In the genomic region with DNA sequence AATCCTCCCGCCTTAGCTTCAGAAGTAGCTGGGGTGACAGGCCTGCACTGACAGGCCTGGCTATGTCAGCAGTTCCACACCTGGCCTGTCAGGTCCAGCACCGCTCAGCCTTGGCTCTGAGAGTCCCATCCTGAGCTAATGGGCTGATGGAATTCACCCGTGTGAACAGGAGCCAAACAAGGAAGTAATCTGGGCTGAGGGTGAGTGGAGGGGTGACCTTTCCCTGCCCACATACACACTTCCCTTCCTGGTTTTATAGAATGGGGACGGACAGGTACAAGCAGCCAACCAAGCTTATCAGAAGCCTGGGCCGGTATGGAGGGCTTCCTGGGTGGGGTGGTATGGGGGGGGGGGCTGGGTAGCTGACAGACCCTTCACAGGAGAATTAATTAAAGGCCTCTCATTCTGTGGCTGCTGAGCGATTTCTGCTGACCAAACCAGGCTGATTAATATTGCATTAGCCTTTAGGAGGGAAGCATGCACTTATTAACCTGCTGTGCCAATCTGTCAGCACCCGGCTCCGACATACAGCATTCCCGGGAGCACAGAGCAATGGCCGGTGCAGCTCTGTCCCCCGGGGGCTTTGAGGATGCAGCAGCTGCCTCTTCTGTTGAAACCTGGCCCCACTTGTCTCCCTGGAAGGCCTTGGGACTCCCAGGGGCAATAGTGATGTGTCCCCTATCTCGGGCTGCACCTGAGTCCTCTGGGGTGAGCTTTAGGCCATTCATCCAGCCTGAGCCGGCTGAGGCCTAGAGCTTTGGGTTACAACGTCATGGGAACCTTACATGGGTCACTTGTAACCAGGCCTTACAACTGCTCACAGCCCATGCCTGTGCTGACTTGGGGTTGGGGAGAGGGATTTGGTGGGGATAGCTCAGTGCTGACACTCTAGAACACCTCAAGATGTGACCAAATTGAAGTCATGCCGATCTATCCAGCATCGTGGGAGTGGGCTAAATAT, we compare ENCODE assay signal across 15 mouse cellular contexts.
A peak's percentile ranks its signal among the peaks of the same experiment; 100 is the strongest.
DNase-seq lines count a peak whose midpoint lies in the region; ATAC-seq and TF ChIP-seq lines count a peak whose summit lies in the region.
"Had no signal": no experiment of that assay in that cellular context is flagged by ENCODE, and none has a peak within 500 bp of the region (broad histone marks: within the 10 kb centered on the region; RNA-seq: fewer than 3 reads in every experiment).

No protein-coding gene starts in this region.

- H3K9me3 ChIP-seq in midbrain, embryonic 12.5 days = no peaks in the 10 kb centered on the region
- no peaks in the 10 kb centered on the region for H3K9me3 ChIP-seq in midbrain, embryonic 16.5 days (replicated peaks; ENCODE audit: control insufficient read depth, low read length, poor library complexity, severe bottlenecking)
- H3K9me3 ChIP-seq in kidney, embryonic 15.5 days (replicated peaks) = no peaks in the 10 kb centered on the region
- 0 out of 2 replicates have a peak, but pooled peaks cover 2% of the 10 kb centered on the region for H3K9me3 ChIP-seq in neural tube, embryonic 13.5 days
- no peaks in the 10 kb centered on the region for H3K9me3 ChIP-seq in lung, postnatal 0 days (ENCODE audit: low read length)
- H3K9me3 ChIP-seq: heart, embryonic 10.5 days; hindbrain, embryonic 15.5 days; liver, embryonic 12.5 days had no signal

- peak; percentile 30 to 41 for DNase-seq in cerebellum, postnatal 25 days
- no peak for DNase-seq in cerebellum, adult 8-10 months
- no peak for DNase-seq in layer of hippocampus, postnatal 25 days (ENCODE audit: extremely low spot score in 1 of 2, low spot score in 1 of 2)
- no peak for DNase-seq in lung, postnatal 0 days (ENCODE audit: low spot score)
- DNase-seq: forebrain, postnatal 0 days; gastrocnemius, postnatal 10 days; layer of hippocampus, adult 9-11 months; thymus, postnatal 25 days had no signal

- no peak overlapping the region for H3K9ac ChIP-seq in midbrain, embryonic 12.5 days (replicated peaks)
- H3K9ac ChIP-seq in midbrain, embryonic 16.5 days (ENCODE audit: low read depth, low read length) = no peak overlapping the region
- no peak overlapping the region for H3K9ac ChIP-seq in kidney, embryonic 15.5 days
- H3K9ac ChIP-seq in neural tube, embryonic 13.5 days = no peak overlapping the region
- H3K9ac ChIP-seq in lung, postnatal 0 days (replicated peaks; ENCODE audit: low read depth) = no peak overlapping the region
- H3K9ac ChIP-seq: forebrain, postnatal 0 days; hindbrain, embryonic 15.5 days; liver, embryonic 12.5 days had no signal

- WGBS in midbrain, embryonic 12.5 days = 57% methylated on average over 16 of the region's 16 CpGs
- WGBS in midbrain, embryonic 16.5 days = 43% methylated on average over 16 of the region's 16 CpGs
- 43% methylated on average over 16 of the region's 16 CpGs for WGBS in kidney, embryonic 15.5 days
- WGBS in neural tube, embryonic 13.5 days = 38% methylated on average over 16 of the region's 16 CpGs
- WGBS in lung, postnatal 0 days = 61% methylated on average over 16 of the region's 16 CpGs

- H3K27me3 ChIP-seq in midbrain, embryonic 12.5 days = no peaks in the 10 kb centered on the region; the same call in 1 of the 2 replicates
- H3K27me3 ChIP-seq in midbrain, embryonic 16.5 days (ENCODE audit: control insufficient read depth, insufficient read depth, low read depth, low read length) = no peaks in the 10 kb centered on the region
- 0 out of 2 replicates have a peak, but pooled peaks cover 8% of the 10 kb centered on the region for H3K27me3 ChIP-seq in kidney, embryonic 15.5 days
- H3K27me3 ChIP-seq in neural tube, embryonic 13.5 days = peaks cover 14% of the 10 kb centered on the region
- H3K27me3 ChIP-seq in lung, postnatal 0 days (replicated peaks; ENCODE audit: insufficient read depth, low read length) = no peaks in the 10 kb centered on the region

- no peak for ATAC-seq in midbrain, embryonic 12.5 days (ENCODE audit: low FRiP score, low read depth)
- no peak for ATAC-seq in midbrain, embryonic 16.5 days
- ATAC-seq in kidney, embryonic 15.5 days (replicated peaks; ENCODE audit: low FRiP score) = peak; percentile 71
- ATAC-seq in neural tube, embryonic 13.5 days (ENCODE audit: low read depth) = peak; percentile 19; the same call in 1 of the 2 replicates
- ATAC-seq in lung, postnatal 0 days = no peak
- ATAC-seq: forebrain, postnatal 0 days; liver, embryonic 12.5 days had no signal

- H3K4me1 ChIP-seq in midbrain, embryonic 12.5 days = 0 out of 2 replicates have a peak, but pooled peaks cover 6% of the 10 kb centered on the region
- no peaks in the 10 kb centered on the region for H3K4me1 ChIP-seq in midbrain, embryonic 16.5 days (ENCODE audit: control insufficient read depth, insufficient read depth, low read length)
- peaks cover 38% of the 10 kb centered on the region for H3K4me1 ChIP-seq in kidney, embryonic 15.5 days
- H3K4me1 ChIP-seq in neural tube, embryonic 13.5 days (replicated peaks) = peaks cover 12% of the 10 kb centered on the region
- H3K4me1 ChIP-seq in lung, postnatal 0 days (ENCODE audit: insufficient read depth, low read depth, low read length) = no peaks in the 10 kb centered on the region
- H3K4me1 ChIP-seq: heart, embryonic 10.5 days; liver, embryonic 12.5 days had no signal

- H3K4me2 ChIP-seq in midbrain, embryonic 12.5 days (replicated peaks) = no peak overlapping the region
- no peak overlapping the region for H3K4me2 ChIP-seq in midbrain, embryonic 16.5 days (ENCODE audit: low read length)
- H3K4me2 ChIP-seq in kidney, embryonic 15.5 days = no peak overlapping the region
- H3K4me2 ChIP-seq in neural tube, embryonic 13.5 days = no peak overlapping the region
- no peak overlapping the region for H3K4me2 ChIP-seq in lung, postnatal 0 days (replicated peaks; ENCODE audit: low read depth, low read length)
- H3K4me2 ChIP-seq: hindbrain, embryonic 15.5 days; liver, embryonic 12.5 days had no signal

- TF ChIP-seq EP300 in lung, postnatal 0 days (IDR thresholded peaks at IDR 0.05) = no peak

- peak overlapping the region; percentile 22; the same call in 1 of the 2 replicates for H3K27ac ChIP-seq in midbrain, embryonic 12.5 days (replicated peaks)
- H3K27ac ChIP-seq in midbrain, embryonic 16.5 days (ENCODE audit: low read length) = no peak overlapping the region
- peak overlapping the region; percentile 84 for H3K27ac ChIP-seq in kidney, embryonic 15.5 days
- peak overlapping the region; percentile 68 for H3K27ac ChIP-seq in neural tube, embryonic 13.5 days (replicated peaks)
- H3K27ac ChIP-seq in lung, postnatal 0 days (ENCODE audit: low read length) = no peak overlapping the region
- H3K27ac ChIP-seq: heart, embryonic 10.5 days; hindbrain, embryonic 15.5 days; liver, embryonic 12.5 days had no signal

- H3K4me3 ChIP-seq in midbrain, embryonic 12.5 days = no peak overlapping the region
- H3K4me3 ChIP-seq in midbrain, embryonic 16.5 days (ENCODE audit: low read depth, low read length) = no peak overlapping the region
- H3K4me3 ChIP-seq in kidney, embryonic 15.5 days (replicated peaks) = no peak overlapping the region
- no peak overlapping the region for H3K4me3 ChIP-seq in neural tube, embryonic 13.5 days
- no peak overlapping the region for H3K4me3 ChIP-seq in lung, postnatal 0 days (ENCODE audit: low read depth, low read length)
- H3K4me3 ChIP-seq: heart, embryonic 10.5 days; hindbrain, embryonic 15.5 days; liver, embryonic 12.5 days had no signal

- no peak for TF ChIP-seq CTCF in lung, postnatal 0 days (IDR thresholded peaks at IDR 0.05)

- no peaks in the 10 kb centered on the region for H3K36me3 ChIP-seq in midbrain, embryonic 12.5 days
- no peaks in the 10 kb centered on the region for H3K36me3 ChIP-seq in midbrain, embryonic 16.5 days (ENCODE audit: control insufficient read depth, insufficient read depth, low read length)
- no peaks in the 10 kb centered on the region for H3K36me3 ChIP-seq in kidney, embryonic 15.5 days
- no peaks in the 10 kb centered on the region for H3K36me3 ChIP-seq in neural tube, embryonic 13.5 days
- H3K36me3 ChIP-seq in lung, postnatal 0 days (ENCODE audit: insufficient read depth, low read length) = no peaks in the 10 kb centered on the region
- H3K36me3 ChIP-seq: heart, embryonic 10.5 days; hindbrain, embryonic 15.5 days; liver, embryonic 12.5 days had no signal

Comparison
In these comparisons a context has a peak if more than half of its experiments do, and no peak if none do; other contexts are left out.
1. DNase-seq: peak in cerebellum, postnatal 25 days (2 of 2); none in cerebellum, adult 8-10 months (single experiment), layer of hippocampus, postnatal 25 days (0 of 2) and lung, postnatal 0 days (single experiment).
2. H3K27ac ChIP-seq: peak in midbrain, embryonic 12.5 days (single experiment), kidney, embryonic 15.5 days (single experiment) and neural tube, embryonic 13.5 days (single experiment); none in midbrain, embryonic 16.5 days (single experiment) and lung, postnatal 0 days (single experiment).
3. ATAC-seq: peak in kidney, embryonic 15.5 days (single experiment) and neural tube, embryonic 13.5 days (single experiment); none in midbrain, embryonic 12.5 days (single experiment), midbrain, embryonic 16.5 days (single experiment) and lung, postnatal 0 days (single experiment).